16 mouse cellular contexts compared by ENCODE assay signal in the genomic region with DNA sequence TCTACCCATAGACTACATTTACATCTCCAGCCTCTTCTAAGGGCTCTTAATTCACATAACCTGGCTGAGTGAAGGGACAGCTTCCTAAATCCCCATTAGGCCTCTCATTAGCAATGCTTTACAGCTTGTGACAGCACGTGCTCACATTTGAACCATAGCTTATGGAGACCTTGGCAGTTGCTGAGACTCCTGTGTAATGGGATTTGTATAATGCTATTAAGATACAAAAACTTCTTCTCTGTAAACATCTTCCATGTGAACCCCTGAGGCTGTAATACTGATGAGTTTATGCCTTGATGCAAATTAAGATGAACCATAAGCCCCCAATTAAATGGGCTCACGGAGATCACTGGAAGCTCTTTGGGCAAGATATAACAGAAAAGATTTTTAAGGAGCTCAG.
"Had no signal": no experiment of that assay in that cellular context is flagged by ENCODE, and none has a peak within 500 bp of the region (broad histone marks: within the 10 kb centered on the region; RNA-seq: fewer than 3 reads in every experiment).

No protein-coding gene starts in this region.

- H3K4me2 ChIP-seq: limb, embryonic 12.5 days; liver, embryonic 13.5 days; lung, embryonic 15.5 days; neural tube, embryonic 13.5 days had no signal

- H3K36me3 ChIP-seq: limb, embryonic 12.5 days; liver, embryonic 13.5 days; lung, embryonic 15.5 days; neural tube, embryonic 13.5 days had no signal

- ATAC-seq: liver, postnatal 0 days had no signal

- H3K4me3 ChIP-seq: layer of hippocampus, adult 2 months; limb, embryonic 12.5 days; liver, embryonic 13.5 days; lung, embryonic 15.5 days; megakaryocyte, embryonic 14.5 days; neural tube, embryonic 13.5 days had no signal

- H3K4me1 ChIP-seq: limb, embryonic 12.5 days; liver, embryonic 13.5 days; lung, embryonic 15.5 days had no signal

- H3K27ac ChIP-seq: layer of hippocampus, adult 2 months; limb, embryonic 12.5 days; liver, embryonic 13.5 days; lung, embryonic 15.5 days; macrophage; neural tube, embryonic 13.5 days; stomach, postnatal 0 days had no signal

- DNase-seq: kidney, adult 11 months; kidney, adult 9 months; kidney, postnatal 10 days; kidney, postnatal 4 days; liver; liver, embryonic 13.5 days; liver, postnatal 0 days; lung, postnatal 14 days; thymus, postnatal 14 days had no signal

- H3K9ac ChIP-seq: limb, embryonic 12.5 days; liver, embryonic 13.5 days; liver, postnatal 0 days; lung, embryonic 15.5 days; neural tube, embryonic 13.5 days had no signal

- H3K9me3 ChIP-seq: limb, embryonic 12.5 days; liver, embryonic 13.5 days; lung, embryonic 15.5 days; megakaryocyte, embryonic 14.5 days; neural tube, embryonic 13.5 days had no signal

- H3K27me3 ChIP-seq: limb, embryonic 12.5 days; liver, embryonic 13.5 days; lung, embryonic 15.5 days; megakaryocyte, embryonic 14.5 days; neural tube, embryonic 13.5 days had no signal
